Mouse (Mus musculus): ENCODE data around the gene Nrxn3.

DNA sequence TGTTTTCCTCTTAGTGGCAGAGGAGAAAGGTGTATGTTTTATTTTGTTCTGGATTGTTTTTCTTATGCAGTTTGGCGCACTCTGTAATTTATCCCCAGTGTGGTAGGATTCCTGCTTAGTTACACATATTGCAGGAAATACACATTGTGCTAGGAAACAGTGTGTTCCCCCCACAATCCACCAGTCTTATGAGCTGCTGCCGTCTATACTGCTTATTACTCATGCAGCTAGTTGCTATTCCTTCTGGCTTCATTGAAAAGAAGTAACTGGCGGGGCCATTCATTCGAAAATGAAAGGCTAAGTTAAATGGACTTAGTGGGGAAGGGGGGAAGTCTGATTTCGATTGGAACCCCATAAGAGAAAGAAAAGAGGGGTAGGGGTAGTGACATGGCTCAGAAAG, 1339.5 kb downstream of the Nrxn3 start:
- TF ChIP-seq CTCF (IDR thresholded peaks at IDR 0.05; ENCODE audit: low read depth, low read length) = no peak
- TF ChIP-seq POLR2A (IDR thresholded peaks at IDR 0.05; ENCODE audit: borderline replicate concordance, low read depth, low read length) = no peak
